ENCODE assay signal across 22 mouse cellular contexts in genomic region chr9:35687013-35687412, GRCm38 (mm10). TPM values are rescaled to one million over a fixed set of nuclear protein-coding genes. Genes with fewer than 3 reads are reported as not detected.
A peak's percentile ranks its signal among the peaks of the same experiment; 100 is the strongest.
DNase-seq lines count a peak whose midpoint lies in the region; ATAC-seq and TF ChIP-seq lines count a peak whose summit lies in the region.
"Had no signal": no experiment of that assay in that cellular context is flagged by ENCODE, and none has a peak within 500 bp of the region (broad histone marks: within the 10 kb centered on the region; RNA-seq: fewer than 3 reads in every experiment).

Gene Pate1, minus strand, starts transcription at chr9:35687390.

- no peaks in the 10 kb centered on the region for H3K79me2 ChIP-seq in myocyte (ENCODE audit: control insufficient read depth, insufficient read depth)

- no peak for TF ChIP-seq POLR2A in lung, adult 2 months (IDR thresholded peaks at IDR 0.05; ENCODE audit: borderline replicate concordance, extremely low read depth, low read depth, low read length)
- TF ChIP-seq POLR2A in myocyte (IDR thresholded peaks at IDR 0.05; ENCODE audit: insufficient read length, low read depth): no peak

- peak; percentile 15; the same call in 1 of the 2 replicates for ATAC-seq in embryonic facial prominence, embryonic 12.5 days (ENCODE audit: insufficient number of reproducible peaks, insufficient read depth, low FRiP score, low TSS enrichment)
- ATAC-seq in inflammation-experienced regulatory T-cells, adult 6 months: no peak
- ATAC-seq: activated CD4-positive, CD25-positive, alpha-beta regulatory T cell, adult 4 months; intestine, postnatal 0 days had no signal

- H3K27me3 ChIP-seq in embryonic facial prominence, embryonic 12.5 days: no peaks in the 10 kb centered on the region
- H3K27me3 ChIP-seq in myocyte (ENCODE audit: control insufficient read depth, insufficient read depth, insufficient read length): no peaks in the 10 kb centered on the region
- H3K27me3 ChIP-seq in hindbrain, embryonic 10.5 days (ENCODE audit: insufficient read depth, poor library complexity, severe bottlenecking): no peaks in the 10 kb centered on the region
- H3K27me3 ChIP-seq: limb, embryonic 15.5 days; midbrain, embryonic 12.5 days had no signal

- H3K9me3 ChIP-seq in embryonic facial prominence, embryonic 12.5 days: no peaks in the 10 kb centered on the region
- H3K9me3 ChIP-seq in hindbrain, embryonic 10.5 days: no peaks in the 10 kb centered on the region
- H3K9me3 ChIP-seq: G1E; heart, embryonic 10.5 days; limb, embryonic 15.5 days; midbrain, embryonic 12.5 days had no signal

- H3K4me3 ChIP-seq in lung, adult 2 months (replicated peaks; ENCODE audit: extremely low read depth, low read depth, low read length): no peak within 1 kb of the TSS
- H3K4me3 ChIP-seq in embryonic facial prominence, embryonic 12.5 days: no peak within 1 kb of the TSS
- no peak within 1 kb of the TSS for H3K4me3 ChIP-seq in myocyte
- no peak within 1 kb of the TSS for H3K4me3 ChIP-seq in hindbrain, embryonic 10.5 days
- H3K4me3 ChIP-seq: heart, embryonic 10.5 days; limb, embryonic 15.5 days; midbrain, embryonic 12.5 days had no signal

- H3K9ac ChIP-seq in embryonic facial prominence, embryonic 12.5 days: no peak within 1 kb of the TSS
- H3K9ac ChIP-seq: limb, embryonic 15.5 days; midbrain, embryonic 12.5 days had no signal

- H3K4me2 ChIP-seq in embryonic facial prominence, embryonic 12.5 days (replicated peaks): no peak within 1 kb of the TSS
- peak within 1 kb of the TSS; percentile 52 for H3K4me2 ChIP-seq in myocyte (ENCODE audit: low read depth)
- H3K4me2 ChIP-seq: limb, embryonic 15.5 days; midbrain, embryonic 12.5 days had no signal

- no peak for TF ChIP-seq CTCF in lung, adult 2 months (IDR thresholded peaks at IDR 0.05; ENCODE audit: insufficient read depth, low read length)

- WGBS in lung, adult 2 months: 38% methylated on average over 1 of the region's 1 CpGs
- 32% methylated on average over 1 of the region's 1 CpGs for WGBS in embryonic facial prominence, embryonic 12.5 days
- 57% methylated on average over 1 of the region's 1 CpGs for WGBS in hindbrain, embryonic 10.5 days

- DNase-seq in embryo, embryonic 11 days: peak; percentile 1
- no peak for DNase-seq in embryo, embryonic 9.5 days (ENCODE audit: extremely low spot score)
- DNase-seq in lung, adult 18-20 months: peak; percentile 29 to 56
- DNase-seq in lung, adult 2 months: no peak
- no peak for DNase-seq in hindbrain, embryonic 10.5 days (ENCODE audit: low spot score)
- DNase-seq: cerebellum, adult 18-20 months; kidney, postnatal 25 days; thymus, postnatal 36 days had no signal

- no peaks in the 10 kb centered on the region for H3K36me3 ChIP-seq in embryonic facial prominence, embryonic 12.5 days
- H3K36me3 ChIP-seq in myocyte (ENCODE audit: control insufficient read depth, insufficient read depth): no peaks in the 10 kb centered on the region
- H3K36me3 ChIP-seq in hindbrain, embryonic 10.5 days: no peaks in the 10 kb centered on the region
- H3K36me3 ChIP-seq: G1E; heart, embryonic 10.5 days; limb, embryonic 15.5 days; midbrain, embryonic 12.5 days had no signal

- no peak within 1 kb of the TSS for H3ac ChIP-seq in myocyte (ENCODE audit: control insufficient read depth, insufficient read length)

- no peak within 1 kb of the TSS for H3K27ac ChIP-seq in embryonic facial prominence, embryonic 12.5 days
- H3K27ac ChIP-seq in hindbrain, embryonic 10.5 days: no peak within 1 kb of the TSS
- H3K27ac ChIP-seq: heart, embryonic 10.5 days; limb, embryonic 15.5 days; midbrain, embryonic 12.5 days had no signal

- no peaks in the 10 kb centered on the region for H3K4me1 ChIP-seq in lung, adult 2 months (ENCODE audit: control insufficient read depth, insufficient read depth, low read length)
- H3K4me1 ChIP-seq in embryonic facial prominence, embryonic 12.5 days: peaks cover 7% of the 10 kb centered on the region; the same call in 1 of the 2 replicates
- no peaks in the 10 kb centered on the region for H3K4me1 ChIP-seq in hindbrain, embryonic 10.5 days (replicated peaks)
- H3K4me1 ChIP-seq: heart, embryonic 10.5 days; limb, embryonic 15.5 days; midbrain, embryonic 12.5 days had no signal

TF ChIP-seq in myocyte, 11 proteins besides CTCF, POLR2A, EP300 and RAD21:
- TF ChIP-seq CEBPB (IDR thresholded peaks at IDR 0.05; ENCODE audit: insufficient read depth, poor library complexity, severe bottlenecking) (peak; percentile 89), MYOD1 (IDR thresholded peaks at IDR 0.05; ENCODE audit: control insufficient read depth in 1 of 3, insufficient read length in 2 of 3, low read depth in 2 of 3) (peak in 1 of 3 experiments; percentile 23), TCF12 (IDR thresholded peaks at IDR 0.05; ENCODE audit: insufficient read depth, poor library complexity, severe bottlenecking) (no peak)

RNA-seq across cellular contexts. Expression of gene Pate1, which starts in this region (rescaled TPM):
- not detected in 2 replicates for polyA plus RNA-seq in lung, adult 2 months (2012; rRNA removed)
- not detected in 2 replicates for polyA plus RNA-seq in embryonic facial prominence, embryonic 12.5 days (2016; fragmentation: Nextera tagmentation; extraction: Ambion mirVana)
- polyA plus RNA-seq in myocyte (2012; fragmentation: generic; extraction: Trizol): 0.13 TPM
- not detected for polyA plus RNA-seq in inflammation-experienced regulatory T-cells, adult 6 months (2017; shearing (Covaris generic))
- polyA plus RNA-seq in hindbrain, embryonic 10.5 days (2016; fragmentation: Nextera tagmentation; extraction: Ambion mirVana): not detected in 2 replicates
- polyA plus RNA-seq: activated CD4-positive, CD25-positive, alpha-beta regulatory T cell, adult 4 months; brain, embryonic 14.5 days; cortical plate, adult 2 months; forebrain, embryonic 11.5 days; G1E; intestine, postnatal 0 days; limb, embryonic 15.5 days; lung, embryonic 16.5 days; midbrain, embryonic 12.5 days; stomach, embryonic 14.5 days had no signal

Comparison
In these comparisons a context has a peak if more than half of its experiments do, and no peak if none do; other contexts are left out.
1. DNase-seq: peak in embryo, embryonic 11 days (single experiment) and lung, adult 18-20 months (2 of 2); none in embryo, embryonic 9.5 days (single experiment), lung, adult 2 months (single experiment) and hindbrain, embryonic 10.5 days (single experiment).
2. Peak in ATAC-seq in embryonic facial prominence, embryonic 12.5 days; RNA of the gene not detected or under 1 TPM.